Mouse (Mus musculus) brain, embryonic 14.5 days (tissue): ENCODE results near the gene Clns1a.

Experiments
- CTCF ChIP-seq: fragments of 200-500 bp; IDR thresholded peaks from 2 replicates; pipeline ENCODE4 v1.5.1; 2012; ENCODE audit warnings: inconsistent platforms, mild to moderate bottlenecking, moderate library complexity, borderline replicate concordance; ENCODE audit not compliant: insufficient read depth, insufficient read length; ENCODE audit errors: extremely low read depth
- POLR2A ChIP-seq: fragments of 200-500 bp; IDR thresholded peaks from 2 replicates; pipeline ENCODE4 v1.6.1; 2012; ENCODE audit warnings: mild to moderate bottlenecking, inconsistent platforms, borderline replicate concordance; ENCODE audit not compliant: poor library complexity, insufficient read depth, insufficient read length, severe bottlenecking; ENCODE audit errors: extremely low read depth

DNA sequence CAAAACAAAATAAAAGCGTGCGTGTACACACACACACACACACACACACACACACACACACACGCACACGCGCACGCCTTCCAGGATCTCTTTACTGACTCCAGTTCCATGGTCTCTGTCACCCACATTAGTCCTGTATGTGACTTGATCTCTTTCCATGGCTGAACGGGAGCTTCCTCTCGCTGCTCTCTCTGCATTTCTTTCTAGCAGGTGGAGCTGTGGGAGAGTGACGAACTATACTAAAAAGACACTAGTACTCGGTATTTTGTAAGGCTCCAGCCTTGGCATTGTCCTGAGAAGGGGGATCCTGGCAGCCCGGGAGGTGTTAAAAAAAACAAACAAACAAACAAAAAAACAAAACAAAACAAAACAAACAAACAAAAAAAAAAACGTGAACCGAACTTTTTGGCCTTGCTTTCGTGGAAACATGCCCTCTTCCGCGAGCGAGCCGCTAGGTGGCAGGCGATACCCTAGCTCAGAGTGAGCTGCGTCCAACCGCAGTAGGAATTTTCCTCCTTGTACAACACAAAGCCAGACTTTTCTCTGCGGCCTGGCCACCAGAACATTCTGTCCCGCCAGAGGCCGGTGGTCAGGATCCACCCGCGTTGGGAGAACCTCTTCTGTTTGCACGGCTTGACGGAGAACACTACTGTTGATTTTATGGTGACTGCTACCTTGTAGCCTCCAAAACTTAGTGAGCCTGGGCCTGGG is 51.5 kb downstream of the Clns1a start:
- no peak for TF ChIP-seq POLR2A
- TF ChIP-seq CTCF, result peak; percentile 93
